Mouse (Mus musculus) embryonic fibroblast, embryonic 13.5 days (primary cell): ENCODE measurements around the gene Tac4.

Experiments used
- CTCF ChIP-seq: IDR thresholded peaks from 2 replicates; pipeline ENCODE4 v1.5.1; 2011; ENCODE audit warnings: mild to moderate bottlenecking, control low read depth, low read length, moderate library complexity, borderline replicate concordance; ENCODE audit not compliant: insufficient read depth
- POLR2A ChIP-seq: IDR thresholded peaks from 2 replicates; pipeline ENCODE4 v1.6.1; 2011; ENCODE audit warnings: low read depth, mild to moderate bottlenecking, control low read depth, low read length, moderate library complexity

DNA sequence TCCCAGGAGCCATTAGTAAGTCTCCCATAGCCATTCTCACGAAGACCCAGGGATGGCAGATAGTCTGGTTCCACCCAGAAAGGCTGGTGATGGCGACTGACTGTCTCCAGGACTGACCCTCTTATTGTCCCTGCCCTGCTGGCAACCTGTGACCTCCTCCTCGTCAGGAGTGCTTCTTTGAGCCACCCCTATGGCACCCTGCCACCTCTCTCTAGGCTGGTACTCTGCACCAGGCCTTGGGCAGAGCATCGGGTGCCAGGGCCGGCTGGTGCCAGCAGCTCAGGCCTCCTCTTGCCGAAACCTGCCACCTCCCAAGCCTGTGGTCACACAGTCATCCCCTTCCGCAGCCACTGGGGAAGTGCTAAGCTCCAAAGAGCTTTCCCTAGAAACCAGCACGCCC lies 42.2 kb upstream of the Tac4 start:
- TF ChIP-seq CTCF (no peak), POLR2A (no peak)
